Mouse (Mus musculus): Measurements from ENCODE around the gene Zfp57. TPM values are rescaled to one million over a fixed set of nuclear protein-coding genes. Genes with fewer than 3 reads are reported as not detected.

Gene Zfp57
- polyA plus RNA-seq, 1 experiment: 16.5 TPM

- Histone ChIP-seq H3K4me1 (ENCODE audit: control insufficient read depth, insufficient read depth, low read length) (peaks cover 5% of the 10 kb centered on the region), H3K4me3 (ENCODE audit: control insufficient read depth, low read depth, low read length) (no peak overlapping the region), H3K27ac (ENCODE audit: control insufficient read depth, insufficient read depth, low read depth, low read length) (no peak overlapping the region), H3K27me3 (ENCODE audit: control insufficient read depth, insufficient read depth, low read length) (no peaks in the 10 kb centered on the region), H3K36me3 (ENCODE audit: control insufficient read depth, insufficient read depth, low read length) (no peaks in the 10 kb centered on the region)
- no peak for TF ChIP-seq POLR2A (IDR thresholded peaks at IDR 0.05; ENCODE audit: control insufficient read depth, low read depth, low read length)
- no peak for TF ChIP-seq CTCF (IDR thresholded peaks at IDR 0.05; ENCODE audit: control insufficient read depth, insufficient read depth, insufficient replicate concordance, low read depth, low read length)
Measured at GRCm38 (mm10) chr17:36970316-36970890, 30.6 kb upstream of the Zfp57 start.

- Histone ChIP-seq H3K4me3 (ENCODE audit: control insufficient read depth, low read depth, low read length) (no peak overlapping the region), H3K27me3 (ENCODE audit: control insufficient read depth, insufficient read depth, low read length) (no peaks in the 10 kb centered on the region), H3K36me3 (ENCODE audit: control insufficient read depth, insufficient read depth, low read length) (no peaks in the 10 kb centered on the region), H3K4me1 (ENCODE audit: control insufficient read depth, insufficient read depth, low read length) (peaks cover 5% of the 10 kb centered on the region), H3K27ac (ENCODE audit: control insufficient read depth, insufficient read depth, low read depth, low read length) (no peak overlapping the region)
- TF ChIP-seq POLR2A (IDR thresholded peaks at IDR 0.05; ENCODE audit: control insufficient read depth, low read depth, low read length) (no peak), CTCF (IDR thresholded peaks at IDR 0.05; ENCODE audit: control insufficient read depth, insufficient read depth, insufficient replicate concordance, low read depth, low read length) (no peak)
Measured at GRCm38 (mm10) chr17:36971172-36971850, 29.7 kb upstream of the Zfp57 start.

GRCm38 (mm10) chr17:36972791-36973190 lies 28.2 kb upstream of the Zfp57 start:
- TF ChIP-seq POLR2A (IDR thresholded peaks at IDR 0.05; ENCODE audit: control insufficient read depth, low read depth, low read length) (no peak), CTCF (IDR thresholded peaks at IDR 0.05; ENCODE audit: control insufficient read depth, insufficient read depth, insufficient replicate concordance, low read depth, low read length) (no peak)
- Histone ChIP-seq H3K4me1 (ENCODE audit: control insufficient read depth, insufficient read depth, low read length) (peaks cover 5% of the 10 kb centered on the region), H3K27me3 (ENCODE audit: control insufficient read depth, insufficient read depth, low read length) (no peaks in the 10 kb centered on the region), H3K36me3 (ENCODE audit: control insufficient read depth, insufficient read depth, low read length) (no peaks in the 10 kb centered on the region), H3K4me3 (ENCODE audit: control insufficient read depth, low read depth, low read length) (no peak overlapping the region), H3K27ac (ENCODE audit: control insufficient read depth, insufficient read depth, low read depth, low read length) (no peak overlapping the region)

- Histone ChIP-seq H3K27ac (ENCODE audit: control insufficient read depth, insufficient read depth, low read depth, low read length) (no peak overlapping the region), H3K36me3 (ENCODE audit: control insufficient read depth, insufficient read depth, low read length) (no peaks in the 10 kb centered on the region), H3K4me3 (ENCODE audit: control insufficient read depth, low read depth, low read length) (no peak overlapping the region), H3K4me1 (ENCODE audit: control insufficient read depth, insufficient read depth, low read length) (peaks cover 5% of the 10 kb centered on the region), H3K27me3 (ENCODE audit: control insufficient read depth, insufficient read depth, low read length) (no peaks in the 10 kb centered on the region)
- TF ChIP-seq CTCF (IDR thresholded peaks at IDR 0.05; ENCODE audit: control insufficient read depth, insufficient read depth, insufficient replicate concordance, low read depth, low read length) (no peak), POLR2A (IDR thresholded peaks at IDR 0.05; ENCODE audit: control insufficient read depth, low read depth, low read length) (no peak)
Measured at GRCm38 (mm10) chr17:36973271-36973787, 27.6 kb upstream of the Zfp57 start.

DNA sequence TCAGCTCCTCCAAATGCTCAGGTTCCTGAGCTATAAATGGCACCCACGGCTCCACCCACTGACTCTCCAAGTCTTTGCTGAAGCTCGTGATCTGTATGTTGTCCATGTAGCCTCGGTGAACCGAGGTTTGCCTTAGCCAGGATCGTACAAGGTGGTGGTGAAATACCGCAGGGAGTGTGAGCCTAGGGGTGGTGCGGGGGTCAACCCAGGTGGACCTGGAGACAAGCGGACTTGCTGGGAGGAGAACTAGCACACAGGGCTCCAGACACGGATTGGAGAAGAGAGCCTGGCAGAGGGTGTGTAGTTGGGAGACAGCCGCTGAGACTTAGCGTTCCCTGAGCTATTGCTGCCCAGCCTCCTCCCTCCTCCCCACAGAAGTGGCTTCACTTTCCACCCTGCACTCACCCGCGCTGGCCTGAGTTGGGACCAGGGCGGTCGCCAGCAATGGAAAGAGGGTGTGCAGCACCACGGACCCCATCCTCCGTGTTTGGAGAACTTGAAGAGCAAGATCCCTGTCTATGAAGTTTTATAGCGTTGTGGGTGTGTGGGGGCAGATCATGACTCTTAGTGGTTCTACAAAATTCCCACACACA lies 19.6 kb upstream of the Zfp57 start, which contains the start of gene 2410137M14Rik:
TSS of gene 2410137M14Rik (minus strand) at position 17 of the 593 bp plus-strand sequence.
- Histone ChIP-seq H3K4me1 (ENCODE audit: control insufficient read depth, insufficient read depth, low read length) (peaks cover 5% of the 10 kb centered on the region; the same call in 1 of the 2 replicates), H3K27me3 (ENCODE audit: control insufficient read depth, insufficient read depth, low read length) (no peaks in the 10 kb centered on the region), H3K36me3 (ENCODE audit: control insufficient read depth, insufficient read depth, low read length) (no peaks in the 10 kb centered on the region), H3K27ac (ENCODE audit: control insufficient read depth, insufficient read depth, low read depth, low read length) (no peak within 1 kb of the TSS), H3K4me3 (ENCODE audit: control insufficient read depth, low read depth, low read length) (no peak within 1 kb of the TSS)
- no peak for TF ChIP-seq CTCF (IDR thresholded peaks at IDR 0.05; ENCODE audit: control insufficient read depth, insufficient read depth, insufficient replicate concordance, low read depth, low read length)
- no peak for TF ChIP-seq POLR2A (IDR thresholded peaks at IDR 0.05; ENCODE audit: control insufficient read depth, low read depth, low read length)

GRCm38 (mm10) chr17:36981845-36982244 lies 19.1 kb upstream of the Zfp57 start:
- no peak overlapping the region for H3K27ac ChIP-seq (ENCODE audit: control insufficient read depth, insufficient read depth, low read depth, low read length)
- no peak for TF ChIP-seq CTCF (IDR thresholded peaks at IDR 0.05; ENCODE audit: control insufficient read depth, insufficient read depth, insufficient replicate concordance, low read depth, low read length)
- no peak for TF ChIP-seq POLR2A (IDR thresholded peaks at IDR 0.05; ENCODE audit: control insufficient read depth, low read depth, low read length)
- H3K36me3 ChIP-seq (ENCODE audit: control insufficient read depth, insufficient read depth, low read length): no peaks in the 10 kb centered on the region
- peaks cover 5% of the 10 kb centered on the region; the same call in 1 of the 2 replicates for H3K4me1 ChIP-seq (ENCODE audit: control insufficient read depth, insufficient read depth, low read length)
- H3K27me3 ChIP-seq (ENCODE audit: control insufficient read depth, insufficient read depth, low read length): no peaks in the 10 kb centered on the region
- no peak overlapping the region for H3K4me3 ChIP-seq (ENCODE audit: control insufficient read depth, low read depth, low read length)
